Mouse (Mus musculus) CH12F3 (cell line): ENCODE measurements around the gene Urah.

Source experiments
- in situ Hi-C: fragments of 300-500 bp; cut with MboI; formaldehyde crosslinking; loops from 2 replicates; pipeline ENCODE4 v1.14.3; 2020; ENCODE audit warnings: low sequenced_read_pairs

The Urah gene

DNA sequence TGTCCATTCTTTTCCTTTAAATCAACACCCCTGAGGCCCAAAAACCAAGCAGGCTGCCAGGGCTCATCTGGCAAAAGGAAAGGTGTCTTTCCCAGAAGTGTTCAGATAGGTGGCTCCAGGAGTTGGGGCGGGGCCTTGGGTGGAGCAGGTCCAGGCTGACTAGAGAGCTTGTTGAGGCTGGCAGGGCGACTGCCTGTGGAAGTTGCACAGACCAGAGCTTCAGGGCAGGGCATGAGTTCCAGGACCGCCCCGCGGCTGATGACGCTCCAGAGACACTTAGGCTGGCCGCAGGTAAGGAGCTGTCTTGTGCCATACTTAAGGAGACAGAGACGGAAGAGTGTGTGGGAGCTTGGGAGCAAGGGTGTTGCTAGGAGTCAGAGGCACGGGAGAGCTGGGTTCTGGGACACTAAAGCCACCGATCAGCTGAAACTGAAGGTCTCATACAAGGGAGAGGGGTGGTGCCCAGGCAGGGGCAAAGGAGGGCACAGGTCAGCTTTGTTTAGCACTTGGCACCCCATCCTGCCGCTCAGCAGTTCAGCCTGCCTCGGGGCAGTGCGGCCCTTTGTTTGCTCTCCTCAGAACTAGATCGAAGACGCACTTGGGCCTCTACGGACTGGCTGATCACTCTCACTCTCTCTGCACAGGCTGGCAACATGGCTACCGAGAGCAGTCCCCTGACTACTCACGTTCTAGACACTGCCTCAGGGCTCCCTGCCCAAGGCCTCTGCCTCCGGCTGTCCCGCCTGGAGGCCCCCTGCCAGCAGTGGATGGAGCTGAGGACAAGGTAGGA is at the start of gene Urah:
Urah (plus strand) TSS at position 51 of the 790 bp plus-strand sequence.
- in situ Hi-C loops = no loop called here

DNA sequence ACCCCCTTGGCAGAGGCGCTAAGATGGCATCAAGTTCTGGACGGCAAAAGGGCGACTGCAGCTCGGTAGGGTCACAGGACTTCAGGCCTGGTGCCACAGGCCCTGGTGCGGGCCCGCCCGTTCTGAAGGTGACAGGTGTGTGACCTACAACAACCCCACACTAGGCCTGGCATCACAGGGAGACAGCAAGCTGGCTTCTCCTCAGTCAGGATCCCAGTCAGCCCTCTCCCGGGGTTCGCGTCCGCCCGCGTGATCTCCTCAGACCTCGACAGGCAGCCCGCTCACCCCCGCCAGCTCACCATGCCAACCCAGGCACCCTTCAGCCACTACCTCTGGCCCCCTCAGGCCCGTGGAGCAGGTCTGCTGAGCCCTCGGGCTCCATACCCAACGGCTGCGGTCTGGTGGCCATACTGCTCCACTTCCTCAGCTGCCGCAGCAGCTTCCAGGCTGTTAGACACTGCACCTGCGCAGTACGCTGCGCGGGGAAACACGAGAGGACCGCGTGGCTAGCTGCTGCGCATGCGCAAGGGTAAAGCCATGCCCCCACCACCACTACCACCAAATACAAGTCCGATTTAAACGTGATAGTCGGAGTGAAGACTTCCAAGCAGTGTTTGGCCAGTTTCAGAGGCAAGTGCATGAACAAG is 47.3 kb upstream of the Urah start, which contains the start of gene Syce1:
Syce1 (minus strand) TSS at position 447 of the 647 bp plus-strand sequence.
- in situ Hi-C loops = no loop called here

DNA sequence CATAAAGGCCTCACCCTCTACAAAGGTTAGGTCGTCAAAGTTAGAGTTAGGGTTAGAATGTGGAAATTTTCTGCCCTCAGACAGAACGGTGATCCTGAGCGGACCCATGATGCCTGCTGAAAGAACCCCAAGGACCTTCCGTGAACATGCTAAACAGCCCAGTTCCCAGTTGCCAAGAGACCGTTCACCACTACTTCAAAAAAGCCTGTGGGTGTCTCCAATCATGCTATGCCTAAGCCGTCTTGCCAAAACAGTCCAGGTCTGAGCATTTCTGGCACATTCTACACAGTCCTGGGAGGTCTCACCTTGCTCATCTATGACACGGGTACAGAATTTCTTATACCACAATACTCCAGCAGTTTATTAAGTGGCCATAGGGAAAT is 46.8 kb upstream of the Urah start:
- in situ Hi-C loops = no loop called here

DNA sequence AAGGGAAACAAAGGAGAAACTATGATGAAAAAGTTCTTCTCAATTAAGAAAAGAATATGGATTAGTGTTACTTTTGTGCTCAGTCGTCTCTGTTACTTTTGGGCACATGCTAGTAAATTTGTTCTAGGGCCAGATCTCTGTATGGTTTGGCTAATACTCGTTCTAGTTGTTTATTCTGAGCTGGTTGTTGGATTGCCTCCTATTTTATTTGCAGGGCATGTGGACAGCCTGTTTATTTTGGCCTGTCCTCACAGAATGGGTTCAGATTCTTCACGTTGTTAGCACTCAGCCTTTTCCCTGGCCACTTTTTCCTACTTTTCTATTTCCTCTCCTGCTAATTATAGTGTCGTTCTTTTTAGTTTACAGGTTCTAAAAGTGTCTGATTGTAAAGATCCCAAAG is 41.3 kb upstream of the Urah start:
- in situ Hi-C loops = no loop called here

DNA sequence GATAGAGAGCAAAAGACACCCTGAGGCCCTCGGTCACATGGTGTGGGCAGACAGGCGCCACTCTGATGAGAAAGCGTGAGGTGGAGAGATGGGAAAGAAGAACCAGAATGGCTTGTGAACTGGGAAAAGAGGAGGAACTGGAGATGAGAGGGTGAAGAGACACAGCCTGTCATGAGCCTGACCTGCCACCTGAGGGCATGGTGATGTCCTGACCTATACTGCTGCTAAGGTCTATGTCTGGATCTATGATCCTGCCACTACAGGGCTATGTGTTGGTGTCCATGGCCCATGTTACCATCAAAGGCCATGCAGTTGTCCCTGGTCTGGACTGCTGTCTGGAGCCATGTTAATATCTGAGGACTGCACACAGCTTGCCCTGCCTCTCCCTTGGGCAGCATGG is 37.2 kb upstream of the Urah start:
- in situ Hi-C loops = no loop called here

DNA sequence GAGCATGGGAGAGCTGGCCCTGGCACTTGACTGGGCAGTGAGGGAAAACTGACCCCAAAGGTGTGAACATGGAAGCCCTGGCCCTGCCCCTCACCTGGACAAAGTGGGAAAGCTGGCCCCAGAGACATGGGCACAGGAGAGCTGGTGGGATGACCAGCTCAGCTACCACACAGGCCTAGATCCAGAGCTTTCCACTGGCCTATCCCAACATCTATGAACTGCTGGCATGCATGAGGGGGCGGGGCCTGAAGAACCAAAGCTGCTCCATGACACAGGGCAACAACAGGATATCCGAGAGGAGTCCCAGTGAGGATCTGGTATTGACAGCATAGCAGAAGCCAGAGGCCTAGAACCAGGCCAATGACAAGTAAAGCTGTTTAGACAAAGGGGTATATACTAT is 36.6 kb upstream of the Urah start:
- in situ Hi-C loops = no loop called here

DNA sequence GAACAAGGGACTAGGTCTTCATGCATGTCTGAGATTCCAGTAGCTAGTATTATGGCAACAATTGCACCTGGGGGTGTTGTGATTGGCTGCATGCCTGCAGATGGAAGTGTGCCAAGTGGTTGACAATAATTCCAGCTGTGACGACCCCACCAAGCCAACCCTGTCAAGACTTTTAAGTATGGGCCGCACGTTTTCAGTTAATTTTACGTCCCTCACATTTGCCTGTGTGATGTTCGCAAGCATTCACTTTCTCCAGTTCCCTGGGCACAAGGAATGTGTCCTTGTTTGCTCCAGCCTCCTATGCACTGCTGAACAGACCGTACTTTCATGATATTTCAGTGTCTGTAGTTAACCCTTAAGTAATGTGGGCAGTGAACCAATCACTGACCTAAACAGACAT is 32.2 kb upstream of the Urah start:
- in situ Hi-C loops = no loop called here

DNA sequence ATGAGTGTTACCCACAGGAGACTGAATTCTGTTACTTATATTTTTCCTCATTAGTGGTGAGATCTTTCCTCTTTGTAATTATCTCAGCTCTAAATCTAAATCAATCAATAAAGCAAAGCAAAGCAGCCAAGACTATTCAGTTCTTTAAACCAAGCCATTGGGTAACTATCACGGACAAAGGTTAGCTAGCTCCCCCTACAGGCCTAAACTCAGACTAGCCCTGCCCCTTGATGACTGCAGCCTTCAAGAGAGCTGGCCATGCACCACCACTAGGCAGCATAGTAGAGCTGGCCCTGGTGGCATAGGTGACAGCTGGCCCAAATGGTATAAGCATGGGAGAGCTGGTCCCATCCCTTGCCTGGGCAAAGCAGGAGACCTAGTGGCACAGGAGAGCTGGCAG is 29.1 kb upstream of the Urah start:
- in situ Hi-C loops = no loop called here

DNA sequence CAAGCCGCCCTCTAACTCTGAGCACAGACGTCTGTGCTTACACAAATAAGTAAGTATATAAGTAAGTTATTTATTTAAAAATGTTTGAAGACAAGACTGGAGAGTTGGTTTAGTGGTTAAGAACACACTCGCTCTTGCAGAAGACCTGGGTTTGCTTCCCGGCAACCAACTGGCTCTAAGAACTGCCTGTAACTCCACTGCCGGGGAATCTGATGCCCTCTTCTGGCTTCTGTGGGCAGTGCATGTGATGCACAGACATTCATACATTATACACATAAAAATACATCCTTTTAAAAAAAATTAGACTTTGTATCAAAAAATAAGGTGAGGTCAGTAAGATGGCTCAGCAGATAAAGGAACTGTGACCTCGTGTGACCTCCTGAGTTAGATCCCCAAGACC is 24.3 kb upstream of the Urah start:
- in situ Hi-C loops = no loop called here

DNA sequence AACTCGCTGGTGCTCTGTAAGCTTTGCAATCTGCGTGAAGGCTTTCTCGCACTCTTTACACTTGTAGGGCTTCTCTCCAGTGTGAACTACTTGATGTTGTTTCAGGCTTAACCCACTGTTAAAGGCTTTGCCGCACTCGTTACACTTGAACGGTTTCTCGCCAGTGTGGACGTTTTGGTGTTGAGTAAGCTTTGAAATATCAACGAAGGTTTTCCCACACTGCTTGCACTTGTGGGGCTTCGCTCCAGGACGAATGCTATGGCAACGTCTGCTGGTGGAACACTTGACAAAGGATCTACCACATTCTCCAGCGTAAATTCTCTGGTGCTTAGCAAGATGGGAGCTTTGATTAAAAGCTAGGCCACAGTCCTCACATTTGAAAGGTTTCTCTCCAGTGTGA is 23.1 kb upstream of the Urah start:
- in situ Hi-C loops = no loop called here

DNA sequence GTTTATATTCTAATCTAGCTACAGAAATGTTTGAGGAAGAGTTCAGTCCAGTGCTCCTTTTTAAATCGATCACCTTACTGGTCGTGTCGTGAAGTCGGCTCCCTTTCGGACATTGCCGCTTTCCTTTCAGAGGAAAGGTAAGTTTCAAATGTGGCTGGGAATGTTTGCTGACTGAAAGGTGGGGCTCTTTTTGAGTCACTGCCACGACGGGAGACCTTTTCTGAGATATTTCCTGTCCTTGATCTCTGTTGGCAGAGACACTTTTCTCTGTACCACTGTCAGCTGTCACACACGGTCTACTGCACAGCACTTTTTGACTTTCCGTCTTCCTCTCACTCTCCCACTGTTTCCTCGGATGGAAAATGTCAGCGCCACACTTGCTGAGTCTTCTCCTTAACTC is 22.0 kb upstream of the Urah start:
- in situ Hi-C loops = no loop called here

DNA sequence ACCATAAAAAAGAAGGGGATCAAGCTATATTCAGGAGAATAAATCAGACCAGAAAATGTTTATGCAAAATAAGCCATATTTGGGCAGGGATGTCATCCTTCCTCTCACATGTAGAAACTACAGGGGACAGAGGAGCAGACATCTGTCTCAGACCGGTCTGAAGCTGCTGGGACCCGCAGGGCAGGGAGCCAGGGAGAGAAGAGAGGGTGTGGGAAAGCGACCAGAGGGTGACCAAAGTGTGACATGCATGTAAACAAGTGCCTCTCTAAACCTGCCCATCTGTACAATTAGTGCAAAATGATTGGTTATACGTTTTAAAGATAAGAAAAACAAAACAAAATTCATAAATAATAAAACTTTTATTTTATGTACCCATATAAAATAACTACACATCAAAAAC is 14.6 kb upstream of the Urah start:
- in situ Hi-C loops = no loop called here

DNA sequence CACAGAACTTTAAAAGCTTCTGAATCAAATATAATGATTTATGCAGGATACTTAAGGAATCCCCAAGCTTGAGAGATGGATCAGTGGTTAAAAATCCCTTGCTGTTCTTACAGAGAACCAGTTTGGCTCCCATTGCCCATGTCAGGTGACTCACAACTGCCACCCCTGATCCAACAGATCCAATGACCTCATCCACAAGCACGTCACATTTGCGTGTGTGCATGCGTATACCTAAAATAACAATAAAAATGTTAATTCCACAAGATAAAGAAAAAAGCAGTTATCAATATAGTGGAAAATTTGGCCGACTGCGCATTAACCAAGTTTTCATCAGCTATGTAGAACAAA is 13.5 kb upstream of the Urah start:
- in situ Hi-C loops = no loop called here

DNA sequence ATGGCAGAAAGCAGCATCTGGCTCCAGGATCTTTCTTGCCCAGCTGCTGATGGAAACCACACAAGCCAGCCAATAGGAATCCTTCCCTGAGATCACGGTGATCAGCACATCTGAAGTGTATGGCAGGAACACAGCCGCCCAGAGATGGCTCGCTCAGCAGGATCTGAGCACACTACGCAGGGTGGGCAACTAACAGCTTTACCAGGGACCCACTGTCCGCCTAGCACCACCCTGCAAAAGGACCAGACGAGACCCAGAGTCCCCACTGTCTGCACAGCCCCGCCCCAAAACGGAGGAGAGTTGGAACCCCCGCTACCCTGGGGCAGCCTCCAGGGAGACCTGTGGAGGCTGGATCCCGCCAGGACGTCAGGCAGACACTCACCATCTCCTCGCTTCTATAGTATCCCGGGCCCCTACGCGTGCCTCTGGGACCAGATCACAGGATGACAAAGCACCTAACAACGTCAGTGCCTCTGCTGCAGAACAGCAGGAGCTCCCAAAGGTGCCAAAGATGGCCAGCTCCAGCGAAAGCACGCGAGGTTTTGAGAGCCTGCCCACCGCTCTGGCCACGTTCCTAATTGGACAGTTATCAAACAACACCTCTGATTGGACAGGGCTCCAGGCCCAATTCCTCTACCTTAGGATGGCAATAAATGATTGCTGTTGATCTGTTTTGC is 13.0 kb upstream of the Urah start, which contains the start of gene Zfp941:
Zfp941 (minus strand) TSS at position 526 of the 677 bp plus-strand sequence.
- in situ Hi-C loops = no loop called here

DNA sequence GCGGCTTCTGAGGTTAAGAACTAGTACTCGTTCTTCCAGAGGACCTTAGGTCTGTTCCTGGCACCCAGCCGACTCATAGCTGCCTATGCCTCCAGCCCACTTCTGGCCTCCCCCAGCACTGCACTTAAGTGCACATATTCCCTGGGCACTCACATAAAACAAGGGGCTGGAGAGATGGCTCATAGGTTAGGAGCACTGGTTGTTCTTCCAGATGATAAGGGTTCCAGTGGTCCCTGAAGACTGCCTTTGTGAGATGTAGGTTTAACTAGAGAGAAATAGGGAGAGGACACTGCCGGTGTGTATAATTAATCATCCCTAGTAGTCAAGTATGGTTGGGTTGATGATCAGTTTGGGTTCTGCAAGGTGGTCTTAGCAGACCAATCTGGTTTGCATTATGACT is 12.1 kb upstream of the Urah start:
- in situ Hi-C loops = no loop called here

DNA sequence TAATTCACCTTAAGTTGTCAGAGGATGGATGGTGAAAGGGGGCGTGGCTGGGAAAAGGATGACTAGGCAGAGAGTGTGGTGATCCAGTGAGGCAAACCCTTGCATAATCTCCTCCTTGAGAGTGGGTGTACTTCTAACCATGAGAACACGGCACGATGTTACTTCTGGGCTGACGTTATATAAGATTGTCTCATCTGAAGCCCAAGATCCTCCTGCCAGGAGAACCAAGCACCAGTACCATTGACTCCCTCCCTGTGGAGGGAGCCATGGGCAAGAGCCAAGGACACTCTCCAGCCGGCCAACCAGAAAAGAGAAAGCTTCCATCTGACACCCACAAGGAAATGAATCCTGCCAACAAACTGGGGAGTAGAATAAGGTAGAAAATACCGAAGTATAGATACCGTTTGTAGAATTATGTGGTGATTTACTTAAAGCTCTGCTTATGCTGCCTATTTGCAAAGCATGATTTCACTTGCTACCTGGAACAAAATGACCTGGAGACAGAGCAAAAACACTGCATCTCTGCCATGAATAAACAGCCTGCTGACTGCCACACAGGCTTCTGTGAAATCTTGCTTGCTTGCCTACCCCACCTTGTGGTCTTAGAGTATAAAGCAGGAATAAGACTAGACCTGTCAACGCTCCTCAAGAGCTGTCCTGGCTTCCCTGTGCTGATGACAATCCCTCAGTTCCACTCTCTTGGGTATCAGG is 6.5 kb upstream of the Urah start:
- in situ Hi-C loops = no loop called here

DNA sequence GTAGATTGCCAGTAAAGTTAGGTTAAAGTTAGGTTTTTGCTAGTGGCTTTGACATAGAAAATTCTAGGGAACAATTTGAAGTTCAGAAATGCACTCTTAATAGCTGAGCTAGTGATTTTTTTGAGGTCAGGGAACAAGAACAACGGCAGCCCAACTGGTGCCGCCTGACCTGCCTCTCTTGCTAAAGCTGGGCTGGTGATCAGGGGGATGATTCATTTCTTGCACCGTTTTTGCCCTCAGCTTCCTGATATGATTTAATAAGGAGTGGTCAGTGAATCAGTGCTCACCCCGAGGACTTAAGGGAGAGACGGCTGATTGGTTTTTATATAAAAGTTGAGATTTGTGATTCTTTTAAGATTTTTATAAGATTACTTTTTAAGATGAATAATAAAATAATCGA is 3.4 kb upstream of the Urah start:
- in situ Hi-C loops = no loop called here

DNA sequence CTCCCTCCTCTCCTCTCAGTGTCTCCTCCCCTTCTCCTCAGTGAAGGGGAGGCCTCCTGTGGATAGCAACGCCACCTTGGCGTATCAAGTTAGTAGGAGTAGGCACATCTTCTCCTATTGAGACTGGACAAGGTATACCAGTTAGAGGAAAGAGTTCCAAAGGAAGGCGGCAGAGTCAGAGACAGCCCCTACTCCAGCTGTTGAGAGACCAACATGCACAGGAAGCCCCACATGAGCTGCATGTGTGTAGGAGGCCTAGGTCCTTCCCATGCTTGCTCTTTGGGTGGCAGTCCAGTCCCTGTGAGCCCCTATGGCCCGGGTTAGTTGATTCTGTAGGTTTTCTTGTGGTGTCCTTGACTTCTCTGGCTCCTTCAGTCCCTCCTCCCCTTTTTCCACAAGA is 1.5 kb upstream of the Urah start:
- in situ Hi-C loops = no loop called here

DNA sequence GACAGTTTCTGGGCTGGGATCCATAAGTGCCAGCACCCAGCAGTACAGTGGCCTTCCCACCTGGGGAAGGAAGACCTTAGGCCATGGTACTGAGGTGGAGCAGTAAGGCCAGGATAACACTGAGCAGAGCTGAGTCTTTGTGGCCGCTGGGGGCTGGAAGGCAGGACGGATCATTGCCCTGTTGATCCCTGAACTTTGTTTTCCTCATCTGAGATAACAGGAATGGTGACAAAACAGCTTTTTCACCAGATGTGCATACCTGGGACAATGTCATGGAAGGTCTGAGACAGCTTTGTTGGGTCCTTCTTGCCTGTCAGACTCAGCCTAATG is 905 bp downstream of the Urah start:
- in situ Hi-C loops = no loop called here

DNA sequence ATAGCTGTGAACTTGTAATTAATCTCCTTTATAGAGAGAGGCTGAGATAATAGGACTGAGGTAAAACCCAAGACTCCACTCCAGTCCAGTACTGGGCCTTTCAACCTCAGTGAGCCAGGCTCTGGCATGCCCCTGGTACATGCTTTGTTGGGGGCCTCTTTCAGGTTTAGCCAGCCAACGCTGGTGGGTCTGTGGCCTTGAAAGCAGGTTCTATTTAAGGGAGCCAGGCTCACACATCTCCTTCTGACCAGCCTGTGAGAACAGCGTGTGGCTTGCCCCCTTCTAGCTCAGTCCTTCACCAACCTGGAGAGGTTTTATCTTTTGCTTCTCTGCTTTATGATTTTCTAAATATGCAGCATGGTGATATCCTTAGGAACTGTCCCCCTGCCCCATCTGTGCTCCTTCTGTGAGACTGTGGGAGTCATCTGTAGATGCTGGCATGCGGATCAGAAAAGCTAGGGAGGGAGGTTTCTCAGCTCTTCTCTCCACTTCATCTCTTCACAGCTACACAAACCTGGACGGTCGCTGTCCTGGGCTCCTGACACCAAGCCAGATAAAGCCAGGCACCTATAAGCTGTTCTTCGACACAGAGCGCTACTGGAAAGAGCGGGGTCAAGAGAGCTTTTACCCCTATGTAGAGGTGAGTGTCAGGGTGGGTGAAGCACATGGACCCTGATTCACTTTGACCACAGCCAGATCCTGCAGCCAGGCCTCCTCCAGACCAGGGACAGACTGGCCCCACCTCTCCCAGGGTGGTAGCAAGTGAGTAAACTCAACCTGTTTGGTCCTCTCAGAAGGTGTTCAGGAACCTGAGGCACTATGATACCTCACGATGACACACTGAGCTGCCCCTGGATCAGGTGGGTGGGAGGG is 1.7 kb downstream of the Urah start:
- in situ Hi-C loops = no loop called here

DNA sequence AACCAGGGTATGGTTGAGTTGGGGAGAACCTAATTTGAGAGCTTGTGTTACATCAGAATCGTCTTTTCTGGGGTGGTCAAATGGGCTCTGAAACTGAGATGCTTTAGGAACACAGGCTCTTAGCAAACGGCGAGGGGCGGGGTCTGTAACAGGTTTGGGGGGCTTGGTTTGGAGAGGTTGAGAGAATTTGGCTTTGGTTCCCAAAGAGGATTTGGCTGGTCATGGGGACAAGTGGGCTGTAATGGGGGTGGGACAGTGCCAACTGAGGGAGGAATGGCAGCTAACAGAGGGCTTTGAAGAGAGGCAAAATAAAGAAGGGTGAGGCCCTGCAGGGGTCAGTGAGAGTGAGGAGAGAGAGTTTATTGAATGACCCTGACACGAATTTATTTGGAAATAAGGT is 4.7 kb downstream of the Urah start:
- in situ Hi-C loops = no loop called here
